Mouse (Mus musculus) WW6 (cell line): ENCODE results near the gene Clptm1l.

Experiments
- DNase-seq: peaks from one replicate; pipeline ENCODE4 v3.0.0-alpha.2; 2013; ENCODE audit warnings: low read depth, low spot score

Gene Clptm1l

DNA sequence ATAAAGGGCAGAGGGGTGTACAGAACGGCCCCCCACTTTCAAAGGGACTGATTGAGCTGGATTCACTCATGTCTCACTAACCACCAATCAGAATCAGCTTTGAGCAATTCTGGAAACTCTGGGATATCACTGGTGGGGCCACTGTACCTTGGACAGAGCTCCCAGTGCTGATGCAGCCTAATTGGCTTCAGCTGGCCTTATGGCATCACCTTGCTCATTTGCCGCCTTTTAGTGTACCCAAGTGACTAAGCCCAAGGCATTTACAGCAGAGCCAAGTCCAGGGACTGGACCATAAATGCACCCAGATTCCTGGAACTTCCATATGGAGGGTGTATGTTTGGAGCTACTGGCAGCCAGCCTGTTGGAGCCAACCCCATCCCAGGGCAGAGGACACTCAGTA is 55.1 kb downstream of the Clptm1l start:
- no peak for DNase-seq

GRCm38 (mm10) chr13:73660163-73660695 is 56.4 kb downstream of the Clptm1l start:
- no peak for DNase-seq
